Mouse (Mus musculus) embryo, embryonic 10.5 days (tissue): ENCODE results near the gene Plxna4.
"Not testable (repeated sequence)": the region's sequence is repeated elsewhere in the genome, so short reads cannot be mapped to it uniquely, and the experiment has no call there.

Source experiments
- DNase-seq: peaks from one replicate; pipeline ENCODE4 v3.0.0-alpha.2; 2015; ENCODE audit warnings: low spot score

The Plxna4 gene

GRCm38 (mm10) chr6:32540155-32540554 lies 47.8 kb downstream of the Plxna4 start:
- no peak for DNase-seq

GRCm38 (mm10) chr6:32533962-32534740 lies 53.8 kb downstream of the Plxna4 start:
- peak; percentile 9 for DNase-seq

- no peak for DNase-seq
Measured at GRCm38 (mm10) chr6:32528081-32528570, 59.9 kb downstream of the Plxna4 start.

- no peak for DNase-seq
Measured at GRCm38 (mm10) chr6:32527518-32527917, 60.5 kb downstream of the Plxna4 start.

GRCm38 (mm10) chr6:32526762-32527161 lies 61.2 kb downstream of the Plxna4 start:
- DNase-seq: no peak

GRCm38 (mm10) chr6:32520097-32520496 lies 67.9 kb downstream of the Plxna4 start:
- DNase-seq: no peak

GRCm38 (mm10) chr6:32518617-32519016 lies 69.4 kb downstream of the Plxna4 start:
- DNase-seq: no peak

- no peak for DNase-seq
Measured at GRCm38 (mm10) chr6:32514096-32514495, 73.9 kb downstream of the Plxna4 start.

- no peak for DNase-seq
Measured at GRCm38 (mm10) chr6:32512010-32512409, 76.0 kb downstream of the Plxna4 start.

GRCm38 (mm10) chr6:32510924-32511323 lies 77.1 kb downstream of the Plxna4 start:
- DNase-seq: no peak

GRCm38 (mm10) chr6:32510491-32510890 lies 77.5 kb downstream of the Plxna4 start:
- DNase-seq: no peak

- no peak for DNase-seq
Measured at GRCm38 (mm10) chr6:32509046-32509445, 78.9 kb downstream of the Plxna4 start.

GRCm38 (mm10) chr6:32504963-32505362 lies 83.0 kb downstream of the Plxna4 start:
- no peak for DNase-seq

GRCm38 (mm10) chr6:32501186-32501585 lies 86.8 kb downstream of the Plxna4 start:
- not testable (repeated sequence) for DNase-seq

GRCm38 (mm10) chr6:32498106-32498505 lies 89.9 kb downstream of the Plxna4 start:
- no peak for DNase-seq

- DNase-seq: peak; percentile 48
Measured at GRCm38 (mm10) chr6:32496109-32496508, 91.9 kb downstream of the Plxna4 start.

GRCm38 (mm10) chr6:32495532-32495931 lies 92.5 kb downstream of the Plxna4 start:
- DNase-seq: no peak

- DNase-seq: no peak
Measured at GRCm38 (mm10) chr6:32493557-32493956, 94.4 kb downstream of the Plxna4 start.

GRCm38 (mm10) chr6:32487121-32487520 lies 100.9 kb downstream of the Plxna4 start:
- no peak for DNase-seq

- DNase-seq: peak; percentile 44
Measured at GRCm38 (mm10) chr6:32482469-32482868, 105.5 kb downstream of the Plxna4 start.

- DNase-seq: no peak
Measured at GRCm38 (mm10) chr6:32480741-32481140, 107.3 kb downstream of the Plxna4 start.

GRCm38 (mm10) chr6:32479765-32480164 lies 108.2 kb downstream of the Plxna4 start:
- no peak for DNase-seq

GRCm38 (mm10) chr6:32479193-32479758 lies 108.7 kb downstream of the Plxna4 start:
- peak; percentile 72 for DNase-seq
